Mouse (Mus musculus): ENCODE data around the gene Tenm3.

DNA sequence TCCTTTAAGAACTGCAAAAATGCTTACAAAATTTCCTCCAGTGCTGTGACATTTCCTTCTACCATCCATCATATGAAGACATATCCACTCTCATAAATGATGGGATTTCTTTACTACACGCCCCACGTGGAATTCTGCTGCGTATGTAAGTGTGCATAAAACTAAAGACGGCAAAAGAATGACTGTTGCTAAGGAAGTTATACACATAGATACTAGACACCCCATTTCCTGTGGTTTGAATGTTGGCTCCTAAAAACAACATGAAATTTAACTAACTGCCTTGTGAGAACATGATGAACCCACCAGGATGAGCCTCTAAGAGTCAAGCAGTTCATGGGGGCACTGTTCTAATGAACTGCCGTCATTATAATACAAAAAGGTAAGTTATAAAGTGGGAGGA, 312.0 kb downstream of the Tenm3 start:
- TF ChIP-seq CTCF (IDR thresholded peaks at IDR 0.05; ENCODE audit: low read depth) (no peak), EP300 (IDR thresholded peaks at IDR 0.05; ENCODE audit: low read depth) (no peak)

All from liver, postnatal 0 days (tissue).